Mouse (Mus musculus): ENCODE measurements around the gene Nlrp6. TPM values are rescaled to one million over a fixed set of nuclear protein-coding genes. Genes with fewer than 3 reads are reported as not detected.

Gene Nlrp6
- polyA plus RNA-seq, 2 experiments = 2.6 to 6.3 TPM

- 3% methylated on average over 19 of the region's 19 CpGs for WGBS (ENCODE audit: insufficient replicate concordance)
- Histone ChIP-seq H3K4me2 (ENCODE audit: low read depth) (peak overlapping the region; percentile 64), H3K9ac (replicated peaks) (no peak overlapping the region; the same call in 1 of the 2 replicates), H3K9me3 (ENCODE audit: control insufficient read depth, low read length) (no peaks in the 10 kb centered on the region), H3K4me3 (ENCODE audit: insufficient read depth in 1 of 2, low read depth in 2 of 2, low read length in 2 of 2) (peak overlapping the region; percentile 16 to 34; a peak in 3 of 4 replicates), H3K27me3 (ENCODE audit: control insufficient read depth, insufficient read depth, low read length) (no peaks in the 10 kb centered on the region), H3K4me1 (replicated peaks; ENCODE audit: control insufficient read depth in 2 of 2, insufficient read depth in 2 of 2, low read length in 1 of 2) (peaks cover 0 to 10% of the 10 kb centered on the region in 2 experiments; a peak in 2 of 4 replicates), H3K36me3 (replicated peaks; ENCODE audit: control insufficient read depth, insufficient read depth, low read depth) (no peaks in the 10 kb centered on the region), H3K27ac (no peak overlapping the region)
- peak; percentile 36 to 56 (median 42) for DNase-seq (ENCODE audit: low read depth in 3 of 3, low spot score in 3 of 3)
- TF ChIP-seq EP300 (IDR thresholded peaks at IDR 0.05; ENCODE audit: low read depth) (no peak), CTCF (IDR thresholded peaks at IDR 0.05; ENCODE audit: low read depth) (peak; percentile 88)
- peak; percentile 52 for ATAC-seq (ENCODE audit: insufficient read depth)
Observed at GRCm38 (mm10) chr7:140908634-140909107, 12.0 kb upstream of the Nlrp6 start.

DNA sequence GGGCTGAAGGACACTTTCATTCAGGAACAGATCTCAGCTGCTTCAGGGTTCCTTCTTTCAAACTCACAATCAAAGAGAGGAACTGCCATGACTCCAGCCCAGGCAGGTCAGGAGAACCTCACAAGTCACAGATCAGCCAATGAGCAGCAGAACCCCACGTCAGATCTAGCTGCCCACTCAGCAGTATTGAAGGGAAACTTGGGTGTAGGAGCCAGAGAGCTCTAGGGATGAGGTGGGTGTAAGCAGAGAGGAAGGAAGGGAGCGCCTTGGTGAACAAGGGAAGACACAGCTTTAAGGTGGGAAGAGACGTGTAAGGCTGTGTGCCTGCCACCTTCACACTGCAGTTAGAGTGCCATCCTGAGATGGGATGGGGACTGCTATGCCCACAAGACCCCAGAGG is 8.4 kb upstream of the Nlrp6 start:
- no peak for DNase-seq (ENCODE audit: low read depth in 3 of 3, low spot score in 3 of 3)
- no peak for TF ChIP-seq EP300 (IDR thresholded peaks at IDR 0.05; ENCODE audit: low read depth)
- TF ChIP-seq CTCF (IDR thresholded peaks at IDR 0.05; ENCODE audit: low read depth) = no peak
- no peak for ATAC-seq (ENCODE audit: insufficient read depth)

DNA sequence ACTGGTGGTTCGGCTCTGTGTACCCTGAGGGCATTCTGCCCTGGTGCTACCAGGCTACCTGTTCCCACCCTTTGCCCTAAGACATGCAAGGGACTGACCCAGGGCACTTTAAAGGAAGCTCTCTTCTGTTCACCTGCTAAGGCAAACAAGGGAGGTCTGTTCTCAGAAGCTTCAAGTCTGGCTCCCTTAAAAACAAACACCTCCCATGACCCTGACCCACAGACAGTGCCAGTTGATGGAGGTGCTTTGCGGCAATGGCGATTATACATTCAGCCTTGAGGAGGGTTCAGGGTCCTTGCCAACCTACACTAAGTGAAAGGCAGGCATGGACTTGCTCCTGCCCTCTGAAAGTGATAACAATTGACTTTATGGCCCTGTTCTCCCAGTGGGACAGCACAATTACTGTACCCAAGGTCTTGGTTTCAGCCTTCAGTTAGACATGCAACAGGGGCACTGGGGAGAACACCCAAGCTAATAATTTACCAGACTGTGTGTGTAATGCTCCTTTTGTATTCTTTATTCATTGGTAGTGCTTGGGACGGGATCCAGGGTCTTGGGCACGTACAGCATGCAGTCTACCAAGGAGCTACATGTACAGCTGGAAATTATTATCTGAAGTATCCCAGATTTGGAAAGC is 7.7 kb upstream of the Nlrp6 start:
- ATAC-seq (ENCODE audit: insufficient read depth) (no peak), DNase-seq (ENCODE audit: low read depth in 3 of 3, low spot score in 3 of 3) (no peak)
- H3K4me1 ChIP-seq (replicated peaks; ENCODE audit: control insufficient read depth in 2 of 2, insufficient read depth in 2 of 2, low read length in 1 of 2) = peaks cover 0 to 12% of the 10 kb centered on the region in 2 experiments; a peak in 2 of 4 replicates
- WGBS (ENCODE audit: insufficient replicate concordance) = 64% methylated on average over 5 of the region's 5 CpGs
- no peaks in the 10 kb centered on the region for H3K9me3 ChIP-seq (ENCODE audit: control insufficient read depth, low read length)
- no peak overlapping the region for H3K4me2 ChIP-seq (ENCODE audit: low read depth)
- TF ChIP-seq EP300 (IDR thresholded peaks at IDR 0.05; ENCODE audit: low read depth) = no peak
- no peaks in the 10 kb centered on the region for H3K36me3 ChIP-seq (replicated peaks; ENCODE audit: control insufficient read depth, insufficient read depth, low read depth)
- H3K27me3 ChIP-seq (ENCODE audit: control insufficient read depth, insufficient read depth, low read length) = no peaks in the 10 kb centered on the region
- H3K9ac ChIP-seq (replicated peaks) = no peak overlapping the region
- no peak overlapping the region for H3K27ac ChIP-seq
- H3K4me3 ChIP-seq (ENCODE audit: insufficient read depth in 1 of 2, low read depth in 2 of 2, low read length in 2 of 2) = no peak overlapping the region

More for the DNA sequence above, 8.4 kb upstream of the Nlrp6 start:
- no peak overlapping the region for H3K27ac ChIP-seq
- no peaks in the 10 kb centered on the region for H3K27me3 ChIP-seq (ENCODE audit: control insufficient read depth, insufficient read depth, low read length)
- no peak overlapping the region for H3K4me2 ChIP-seq (ENCODE audit: low read depth)
- H3K4me1 ChIP-seq (replicated peaks; ENCODE audit: control insufficient read depth in 2 of 2, insufficient read depth in 2 of 2, low read length in 1 of 2) = peaks cover 0 to 12% of the 10 kb centered on the region in 2 experiments; a peak in 2 of 4 replicates
- H3K4me3 ChIP-seq (ENCODE audit: insufficient read depth in 1 of 2, low read depth in 2 of 2, low read length in 2 of 2) = no peak overlapping the region
- WGBS (ENCODE audit: insufficient replicate concordance) = 42% methylated on average over 3 of the region's 3 CpGs
- H3K9ac ChIP-seq (replicated peaks) = no peak overlapping the region
- H3K9me3 ChIP-seq (ENCODE audit: control insufficient read depth, low read length) = no peaks in the 10 kb centered on the region
- H3K36me3 ChIP-seq (replicated peaks; ENCODE audit: control insufficient read depth, insufficient read depth, low read depth) = no peaks in the 10 kb centered on the region

DNA sequence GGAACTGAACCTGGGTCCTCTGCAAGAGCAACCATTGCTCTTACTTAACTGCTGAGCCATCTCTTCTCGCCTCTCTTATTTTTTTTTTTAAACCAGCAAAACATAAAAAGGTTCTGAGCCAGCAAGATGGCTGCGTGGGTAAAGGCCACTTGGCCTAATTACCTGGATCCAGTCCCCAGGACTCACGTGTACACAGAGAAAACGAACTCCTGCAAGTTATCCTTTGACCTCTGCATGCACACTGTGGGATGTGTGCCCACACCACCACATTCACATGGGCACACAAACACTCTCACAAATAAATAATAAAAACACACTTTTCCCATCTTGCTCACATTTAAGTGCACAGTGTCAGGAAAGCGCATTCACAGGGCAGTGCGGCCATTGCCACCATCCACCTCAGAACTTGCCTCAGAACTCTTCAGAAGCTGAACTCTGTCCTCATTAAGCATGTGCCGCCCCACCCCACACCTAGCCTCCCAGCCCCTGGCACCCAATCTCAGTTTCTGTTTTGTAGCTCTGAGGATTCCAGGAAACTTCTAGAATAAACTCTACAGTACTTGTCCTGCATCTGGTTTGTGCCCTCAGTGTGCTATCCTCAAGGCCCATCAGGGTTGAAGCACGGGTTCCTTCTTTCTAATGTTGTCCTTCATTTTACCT is 6.5 kb upstream of the Nlrp6 start:
- WGBS (ENCODE audit: insufficient replicate concordance) = 65% methylated on average over 8 of the region's 8 CpGs
- Histone ChIP-seq H3K36me3 (replicated peaks; ENCODE audit: control insufficient read depth, insufficient read depth, low read depth) (no peaks in the 10 kb centered on the region), H3K4me1 (replicated peaks; ENCODE audit: control insufficient read depth in 2 of 2, insufficient read depth in 2 of 2, low read length in 1 of 2) (peaks cover 0 to 10% of the 10 kb centered on the region in 2 experiments; a peak in 2 of 4 replicates), H3K4me3 (ENCODE audit: insufficient read depth in 1 of 2, low read depth in 2 of 2, low read length in 2 of 2) (no peak overlapping the region), H3K4me2 (ENCODE audit: low read depth) (no peak overlapping the region), H3K27ac (no peak overlapping the region), H3K9ac (replicated peaks) (no peak overlapping the region), H3K9me3 (ENCODE audit: control insufficient read depth, low read length) (no peaks in the 10 kb centered on the region), H3K27me3 (ENCODE audit: control insufficient read depth, insufficient read depth, low read length) (no peaks in the 10 kb centered on the region)
- DNase-seq (ENCODE audit: low read depth in 3 of 3, low spot score in 3 of 3) (no peak), ATAC-seq (ENCODE audit: insufficient read depth) (no peak)
- TF ChIP-seq CTCF (IDR thresholded peaks at IDR 0.05; ENCODE audit: low read depth) (no peak), EP300 (IDR thresholded peaks at IDR 0.05; ENCODE audit: low read depth) (no peak)

- TF ChIP-seq EP300 (IDR thresholded peaks at IDR 0.05; ENCODE audit: low read depth) (no peak), CTCF (IDR thresholded peaks at IDR 0.05; ENCODE audit: low read depth) (no peak)
- Histone ChIP-seq H3K36me3 (replicated peaks; ENCODE audit: control insufficient read depth, insufficient read depth, low read depth) (no peaks in the 10 kb centered on the region), H3K9ac (replicated peaks) (no peak overlapping the region), H3K4me2 (ENCODE audit: low read depth) (no peak overlapping the region), H3K4me3 (ENCODE audit: insufficient read depth in 1 of 2, low read depth in 2 of 2, low read length in 2 of 2) (no peak overlapping the region), H3K4me1 (replicated peaks; ENCODE audit: control insufficient read depth in 2 of 2, insufficient read depth in 2 of 2, low read length in 1 of 2) (peaks cover 0 to 3% of the 10 kb centered on the region in 2 experiments; a peak in 2 of 4 replicates), H3K9me3 (ENCODE audit: control insufficient read depth, low read length) (no peaks in the 10 kb centered on the region), H3K27ac (no peak overlapping the region), H3K27me3 (ENCODE audit: control insufficient read depth, insufficient read depth, low read length) (peaks cover 40% of the 10 kb centered on the region)
- WGBS (ENCODE audit: insufficient replicate concordance) = 20% methylated on average over 4 of the region's 4 CpGs
- DNase-seq (ENCODE audit: low read depth in 3 of 3, low spot score in 3 of 3) (no peak), ATAC-seq (ENCODE audit: insufficient read depth) (no peak)
Observed at GRCm38 (mm10) chr7:140919911-140920310, 791 bp upstream of the Nlrp6 start.

All from liver, embryonic 14.5 days (tissue).